Mouse (Mus musculus) kidney, postnatal 36 days (tissue): ENCODE measurements around the gene Gm20388.
"Not testable (repeated sequence)": the region's sequence is repeated elsewhere in the genome, so short reads cannot be mapped to it uniquely, and the experiment has no call there.

Experiments
- DNase-seq, 2 experiments: peaks; one replicate each; pipeline ENCODE4 v3.0.0; 2021 to 2022; ENCODE audit warnings: mixed read lengths in 2 of 2

Gm20388 gene

GRCm38 (mm10) chr8:123197016-123197415 is 3286.4 kb downstream of the Gm20388 start:
- DNase-seq, result not testable (repeated sequence)

GRCm38 (mm10) chr8:123199864-123200263 is 3289.2 kb downstream of the Gm20388 start:
- no peak for DNase-seq

GRCm38 (mm10) chr8:123202288-123202687 is 3291.6 kb downstream of the Gm20388 start:
- peak; percentile 67 to 83 for DNase-seq

GRCm38 (mm10) chr8:123203571-123203970 is 3292.9 kb downstream of the Gm20388 start:
- DNase-seq, result no peak

GRCm38 (mm10) chr8:123211876-123212275 is 3301.2 kb downstream of the Gm20388 start:
- no peak for DNase-seq

GRCm38 (mm10) chr8:123212321-123213117 is 3301.9 kb downstream of the Gm20388 start, which contains the start of the genes Chmp1a and Spata33:
Gene Chmp1a (minus strand): TSS chr8:123212763.
Gene Spata33 (plus strand): TSS chr8:123212832.
- peak; percentile 96 to 98 for DNase-seq

GRCm38 (mm10) chr8:123213118-123213772 is 3302.6 kb downstream of the Gm20388 start:
- no peak for DNase-seq

- no peak for DNase-seq
Measured at GRCm38 (mm10) chr8:123215430-123215829, 3304.8 kb downstream of the Gm20388 start.

GRCm38 (mm10) chr8:123220917-123221316 is 3310.3 kb downstream of the Gm20388 start:
- DNase-seq, result no peak

- peak; percentile 95 to 98 for DNase-seq
Measured at GRCm38 (mm10) chr8:123224278-123225266, 3313.9 kb downstream of the Gm20388 start, which contains the start of gene Cdk10. Gene Cdk10 (plus strand): TSS chr8:123224842.

GRCm38 (mm10) chr8:123228416-123228815 is 3317.8 kb downstream of the Gm20388 start:
- no peak for DNase-seq

- not testable (repeated sequence) for DNase-seq
Measured at GRCm38 (mm10) chr8:123230326-123230725, 3319.7 kb downstream of the Gm20388 start.

- peak in 1 of 2 experiments; percentile 52 for DNase-seq
Measured at GRCm38 (mm10) chr8:123231742-123232141, 3321.1 kb downstream of the Gm20388 start.

- DNase-seq, result no peak
Measured at GRCm38 (mm10) chr8:123232553-123232952, 3321.9 kb downstream of the Gm20388 start.

- DNase-seq, result no peak
Measured at GRCm38 (mm10) chr8:123233300-123233699, 3322.7 kb downstream of the Gm20388 start.

GRCm38 (mm10) chr8:123233760-123234159 is 3323.1 kb downstream of the Gm20388 start:
- no peak for DNase-seq

- no peak for DNase-seq
Measured at GRCm38 (mm10) chr8:123234918-123235519, 3324.4 kb downstream of the Gm20388 start.

- peak; percentile 95 for DNase-seq
Measured at GRCm38 (mm10) chr8:123235520-123236497, 3325.2 kb downstream of the Gm20388 start, which contains the start of gene Spata2l. Gene Spata2l (minus strand): TSS chr8:123236233.

- no peak for DNase-seq
Measured at GRCm38 (mm10) chr8:123239398-123239797, 3328.8 kb downstream of the Gm20388 start.

GRCm38 (mm10) chr8:123242107-123242923 is 3331.7 kb downstream of the Gm20388 start:
- DNase-seq, result no peak
